Mouse (Mus musculus): ENCODE measurements around the gene Ercc6.

The Ercc6 gene

GRCm38 (mm10) chr14:32563661-32564060 is 50.3 kb downstream of the Ercc6 start:
- in situ Hi-C loops (cut with MboI, MseI), result no loop called here

GRCm38 (mm10) chr14:32572519-32572918 is 59.2 kb downstream of the Ercc6 start:
- in situ Hi-C loops (cut with MboI, MseI), result no loop called here

- in situ Hi-C loops (cut with MboI, MseI), result loop anchor here (5.0 kb wide), 1 partner anchor 41 kb away; no protein-coding TSS in a partner anchor
Observed at GRCm38 (mm10) chr14:32578420-32578819, 65.1 kb downstream of the Ercc6 start.

- in situ Hi-C loops (cut with MboI, MseI), result no loop called here
Observed at GRCm38 (mm10) chr14:32583696-32584095, 70.4 kb downstream of the Ercc6 start.

- in situ Hi-C loops (cut with MboI, MseI), result no loop called here
Observed at GRCm38 (mm10) chr14:32587013-32587784, 73.9 kb downstream of the Ercc6 start.

GRCm38 (mm10) chr14:32590377-32590776 is 77.1 kb downstream of the Ercc6 start:
- in situ Hi-C loops (cut with MboI, MseI), result no loop called here

GRCm38 (mm10) chr14:32597232-32598231 is 84.2 kb downstream of the Ercc6 start:
- in situ Hi-C loops (cut with MboI, MseI), result no loop called here

GRCm38 (mm10) chr14:32598437-32599219 is 85.3 kb downstream of the Ercc6 start:
- in situ Hi-C loops (cut with MboI, MseI), result no loop called here

- in situ Hi-C loops (cut with MboI, MseI), result no loop called here
Observed at GRCm38 (mm10) chr14:32599290-32600041, 86.1 kb downstream of the Ercc6 start, which contains the start of gene Prrxl1. TSS of gene Prrxl1 (plus strand) at chr14:32599407.

- in situ Hi-C loops (cut with MboI, MseI), result no loop called here
Observed at GRCm38 (mm10) chr14:32600110-32600509, 86.8 kb downstream of the Ercc6 start.

GRCm38 (mm10) chr14:32605508-32605907 is 92.2 kb downstream of the Ercc6 start:
- in situ Hi-C loops (cut with MboI, MseI), result no loop called here

GRCm38 (mm10) chr14:32606316-32606715 is 93.0 kb downstream of the Ercc6 start:
- in situ Hi-C loops (cut with MboI, MseI), result no loop called here

- in situ Hi-C loops (cut with MboI, MseI), result no loop called here
Observed at GRCm38 (mm10) chr14:32609392-32609791, 96.1 kb downstream of the Ercc6 start.

- in situ Hi-C loops (cut with MboI, MseI), result no loop called here
Observed at GRCm38 (mm10) chr14:32617253-32617652, 103.9 kb downstream of the Ercc6 start.

GRCm38 (mm10) chr14:32624245-32624644 is 110.9 kb downstream of the Ercc6 start:
- in situ Hi-C loops (cut with MboI, MseI), result no loop called here

GRCm38 (mm10) chr14:32624811-32625210 is 111.5 kb downstream of the Ercc6 start:
- in situ Hi-C loops (cut with MboI, MseI), result no loop called here

GRCm38 (mm10) chr14:32627271-32627670 is 114.0 kb downstream of the Ercc6 start:
- in situ Hi-C loops (cut with MboI, MseI), result no loop called here

- in situ Hi-C loops (cut with MboI, MseI), result no loop called here
Observed at GRCm38 (mm10) chr14:32628584-32628983, 115.3 kb downstream of the Ercc6 start.
